Mouse (Mus musculus) hindbrain, embryonic 14.5 days (tissue): ENCODE data around the gene Mtf2. TPM values are rescaled to one million over a fixed set of nuclear protein-coding genes. Genes with fewer than 3 reads are reported as not detected.

Experiments
- ATAC-seq: fragments of 200-750 bp; cut with Nextera tagmentation; 2 replicates; pipeline ENCODE4 v1.8.0; 2017; ENCODE audit warnings: moderate number of reproducible peaks, mild to moderate bottlenecking, moderate TSS enrichment, moderate library complexity; ENCODE audit not compliant: low FRiP score
- DNase-seq: peaks from one replicate; pipeline ENCODE4 v3.0.0-alpha.2; 2015; ENCODE audit warnings: low spot score
- H3K27ac ChIP-seq: fragments of 300-500 bp; sonication (generic); 2 replicates; pipeline ENCODE4 v1.5.1; 2014; ENCODE audit warnings: mild to moderate bottlenecking, moderate library complexity
- H3K27me3 ChIP-seq: fragments of 300-500 bp; sonication (generic); 2 replicates; pipeline ENCODE4 v1.6.1; 2014; ENCODE audit warnings: mild to moderate bottlenecking, low read length, mixed read lengths; ENCODE audit not compliant: control insufficient read depth, insufficient read depth
- H3K36me3 ChIP-seq: fragments of 300-500 bp; sonication (generic); replicated peaks from 2 replicates; pipeline ENCODE4 v1.6.1; 2014; ENCODE audit not compliant: control insufficient read depth, insufficient read depth
- H3K4me1 ChIP-seq: fragments of 300-500 bp; sonication (generic); replicated peaks from 2 replicates; pipeline ENCODE4 v1.6.1; 2014; ENCODE audit warnings: antibody characterized with exemption, low read length, mixed read lengths; ENCODE audit not compliant: control insufficient read depth, insufficient read depth
- H3K4me2 ChIP-seq: fragments of 300-500 bp; sonication (generic); replicated peaks from 2 replicates; pipeline ENCODE4 v1.6.1; 2014; ENCODE audit warnings: mild to moderate bottlenecking, moderate library complexity
- H3K4me3 ChIP-seq: fragments of 300-500 bp; sonication (generic); replicated peaks from 2 replicates; pipeline ENCODE4 v1.5.1; 2014; ENCODE audit warnings: mild to moderate bottlenecking, low read length
- H3K9ac ChIP-seq: fragments of 300-500 bp; sonication (generic); 2 replicates; pipeline ENCODE4 v1.6.1; 2014
- H3K9me3 ChIP-seq: fragments of 300-500 bp; sonication (generic); 2 replicates; pipeline ENCODE4 v1.6.1; 2016; ENCODE audit warnings: low read length; ENCODE audit not compliant: control insufficient read depth
- WGBS: fragments of 180-500 bp; shearing (Covaris S2); extraction: QIAGEN DNeasy Blood & Tissue Kit; methylation state at CpG from one replicate; pipeline ENCODE4 v1.1.7; 2014; 5-methylcytosine and 5-hydroxymethylcytosine counted together
- polyA plus RNA-seq: library from polyadenylated mRNA; unstranded; fragments of >200 nt; fragmentation: Nextera tagmentation; extraction: Ambion mirVana; gene quantifications from 2 replicates; pipeline ENCODE4 v1.2.1, GENCODE M21; 2014

The Mtf2 gene
- polyA plus RNA-seq, 1 experiment from 2014 or later: 91.9 TPM

DNA sequence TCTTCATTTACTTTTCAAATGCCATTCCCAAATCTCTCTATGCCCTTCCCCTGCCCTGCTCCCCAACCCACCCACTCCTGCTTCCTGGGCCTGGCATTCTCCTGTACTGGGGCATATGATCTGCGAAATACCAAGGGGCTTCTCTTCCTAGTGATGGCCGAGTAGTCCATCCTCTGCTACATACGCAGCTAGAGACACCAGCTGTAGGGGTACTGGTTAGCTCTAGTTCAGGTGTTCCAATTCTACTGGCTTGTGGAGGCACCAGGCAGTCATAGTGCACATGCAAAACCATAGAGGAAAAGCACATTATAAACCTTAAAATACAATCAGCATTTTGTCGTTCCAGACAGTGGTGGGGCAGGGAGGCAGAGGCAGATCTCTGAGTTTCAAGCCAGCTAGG lies 52.2 kb downstream of the Mtf2 start:
- H3K4me2 ChIP-seq: no peak overlapping the region
- no peak for DNase-seq
- WGBS: 97% methylated on average over 4 of the region's 4 CpGs
- ATAC-seq: no peak
- no peaks in the 10 kb centered on the region for H3K9me3 ChIP-seq
- H3K27ac ChIP-seq: no peak overlapping the region
- no peaks in the 10 kb centered on the region for H3K27me3 ChIP-seq
- no peak overlapping the region for H3K9ac ChIP-seq
- peaks cover 12% of the 10 kb centered on the region for H3K36me3 ChIP-seq
- H3K4me1 ChIP-seq: no peaks in the 10 kb centered on the region
- no peak overlapping the region for H3K4me3 ChIP-seq

DNA sequence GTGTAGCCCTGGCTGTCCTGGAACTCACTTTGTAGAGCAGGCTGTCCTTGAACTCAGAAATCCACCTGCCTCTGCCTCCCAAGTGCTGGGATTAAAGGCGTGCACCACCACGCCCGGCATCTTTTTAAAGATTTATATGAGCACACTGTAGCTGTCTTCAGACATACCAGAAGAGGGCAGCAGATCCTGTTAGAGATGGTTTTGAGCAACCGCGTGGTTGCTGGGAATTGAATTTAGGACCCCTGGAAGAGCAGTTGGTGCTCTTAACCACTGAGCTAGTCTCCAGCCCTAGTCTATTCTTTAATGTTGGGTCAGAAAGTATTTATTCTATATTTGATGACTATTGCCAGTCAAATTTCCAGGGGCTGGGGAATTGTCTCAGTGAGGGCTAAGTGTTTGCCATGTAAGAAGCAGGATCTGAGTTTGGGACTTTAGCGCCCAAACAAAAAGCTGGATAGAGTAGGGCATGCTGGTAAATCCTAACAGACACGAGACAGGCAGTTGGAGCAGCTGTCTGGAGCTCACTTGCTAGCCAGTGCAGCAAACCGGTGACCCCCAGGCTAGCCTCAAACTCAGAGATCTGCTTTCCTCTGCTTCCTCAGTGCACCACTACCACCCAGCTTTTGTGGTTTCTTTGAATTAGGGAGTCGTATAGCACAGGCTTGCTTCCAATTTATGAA lies 54.9 kb downstream of the Mtf2 start:
- no peaks in the 10 kb centered on the region for H3K4me1 ChIP-seq
- no peaks in the 10 kb centered on the region for H3K9me3 ChIP-seq
- no peak overlapping the region for H3K27ac ChIP-seq
- H3K27me3 ChIP-seq: no peaks in the 10 kb centered on the region
- H3K4me2 ChIP-seq: no peak overlapping the region
- DNase-seq (no peak), ATAC-seq (no peak)
- H3K36me3 ChIP-seq: peaks cover 20% of the 10 kb centered on the region
- H3K4me3 ChIP-seq: no peak overlapping the region
- H3K9ac ChIP-seq: no peak overlapping the region
- 86% methylated on average over 9 of the region's 9 CpGs for WGBS

DNA sequence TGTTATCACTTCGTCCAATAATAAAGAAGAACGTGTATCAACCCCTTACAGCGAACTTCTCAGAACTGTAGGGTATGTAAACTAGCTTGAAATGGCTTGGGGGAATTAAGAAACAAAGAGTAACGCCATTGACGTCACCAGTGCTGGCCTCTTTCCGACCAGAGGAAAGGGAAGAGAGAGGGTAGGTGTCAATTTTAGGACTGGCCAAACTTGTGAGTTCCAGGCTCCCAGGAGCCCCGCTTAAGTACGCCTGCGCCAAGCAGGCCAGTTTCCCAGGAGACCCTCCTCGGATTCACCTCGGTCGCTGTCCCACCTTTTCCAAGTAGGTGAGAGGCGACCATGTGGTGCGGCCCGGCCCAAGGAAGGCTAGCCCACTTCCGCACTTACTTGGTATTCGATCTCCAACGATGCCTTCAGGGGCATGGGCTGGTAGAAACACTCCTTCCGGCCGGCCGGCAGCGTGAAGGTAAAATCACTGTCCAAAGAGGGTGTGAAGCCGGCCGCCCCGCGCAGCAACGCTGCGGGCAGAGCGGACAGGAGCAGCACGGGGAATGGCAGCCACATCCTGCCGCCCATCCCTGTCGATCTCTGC lies 66.5 kb downstream of the Mtf2 start:
- WGBS: under 1% methylated on average over 32 of the region's 32 CpGs
- Histone ChIP-seq H3K27me3 (no peaks in the 10 kb centered on the region), H3K36me3 (peaks cover 13% of the 10 kb centered on the region; the same call in 1 of the 2 replicates), H3K4me2 (peak overlapping the region; percentile 60), H3K9ac (peak overlapping the region; percentile 68), H3K4me3 (peak overlapping the region; percentile 88), H3K27ac (peak overlapping the region; percentile 88), H3K4me1 (peaks cover 3% of the 10 kb centered on the region), H3K9me3 (no peaks in the 10 kb centered on the region)
- DNase-seq: peak; percentile 61
- ATAC-seq: peak; percentile 58

GRCm38 (mm10) chr5:108132441-108133243 lies 67.2 kb downstream of the Mtf2 start, which contains the start of the genes Tmed5 and Ccdc18:
Gene Tmed5 (minus strand): TSS chr5:108132620.
Gene Ccdc18 (plus strand): TSS chr5:108132875.
- peaks cover 11% of the 10 kb centered on the region; the same call in 1 of the 2 replicates for H3K36me3 ChIP-seq
- peak within 1 kb of the TSS; percentile 60 for H3K4me2 ChIP-seq
- peaks cover 3% of the 10 kb centered on the region for H3K4me1 ChIP-seq
- peak within 1 kb of the TSS; percentile 68 for H3K9ac ChIP-seq
- peak; percentile 99 for ATAC-seq
- H3K27me3 ChIP-seq: no peaks in the 10 kb centered on the region
- peak within 1 kb of the TSS; percentile 88 for H3K4me3 ChIP-seq
- peak; percentile 98 for DNase-seq
- peak within 1 kb of the TSS; percentile 88 for H3K27ac ChIP-seq
- under 1% methylated on average over 65 of the region's 65 CpGs for WGBS
- H3K9me3 ChIP-seq: no peaks in the 10 kb centered on the region

- Histone ChIP-seq H3K4me2 (no peak overlapping the region), H3K9ac (no peak overlapping the region), H3K4me3 (no peak overlapping the region), H3K4me1 (no peaks in the 10 kb centered on the region), H3K27ac (no peak overlapping the region), H3K9me3 (no peaks in the 10 kb centered on the region), H3K36me3 (no peaks in the 10 kb centered on the region), H3K27me3 (no peaks in the 10 kb centered on the region)
- no peak for DNase-seq
- no peak for ATAC-seq
- WGBS: 97% methylated on average over 1 of the region's 1 CpGs
Observed at GRCm38 (mm10) chr5:108152592-108152991, 87.1 kb downstream of the Mtf2 start.

Other genes with a start within 250 kb of the Mtf2 start
- gene Ube2d2b, start 235.6 kb upstream of the Mtf2 start, polyA plus RNA-seq: 0.12 and 0.23 TPM in 2 replicates
- 49.1 and 53.3 TPM in 2 replicates for gene Evi5, start 190.6 kb upstream of the Mtf2 start, polyA plus RNA-seq
- gene Rpl5, start 165.2 kb upstream of the Mtf2 start, polyA plus RNA-seq: 52.2 and 62.2 TPM in 2 replicates
- 68.0 and 70.4 TPM in 2 replicates for gene Fam69a, start 78.6 kb upstream of the Mtf2 start, polyA plus RNA-seq
- 24.8 and 25.4 TPM in 2 replicates for gene Tmed5, start 66.9 kb downstream of the Mtf2 start, polyA plus RNA-seq
- 1.9 and 2.4 TPM in 2 replicates for gene Ccdc18, start 67.2 kb downstream of the Mtf2 start, polyA plus RNA-seq
- 45.7 and 52.3 TPM in 2 replicates for gene Dr1, start 203.2 kb downstream of the Mtf2 start, polyA plus RNA-seq
- 2.3 and 2.9 TPM in 2 replicates for gene Pigg, start 246.9 kb downstream of the Mtf2 start, polyA plus RNA-seq